Mouse (Mus musculus) embryonic facial prominence, embryonic 13.5 days (tissue): ENCODE data around the gene Rab7b. TPM values are rescaled to one million over a fixed set of nuclear protein-coding genes. Genes with fewer than 3 reads are reported as not detected.

Experiments
- ATAC-seq: fragments of 200-750 bp; cut with Nextera tagmentation; 2 replicates; pipeline ENCODE4 v1.8.0; 2017; ENCODE audit warnings: low read depth; ENCODE audit not compliant: insufficient number of reproducible peaks, insufficient read depth, low FRiP score, low TSS enrichment
- H3K27ac ChIP-seq: fragments of 300-500 bp; sonication (generic); 2 replicates; pipeline ENCODE4 v1.5.1; 2015; ENCODE audit warnings: moderate library complexity, mild to moderate bottlenecking, inconsistent platforms
- H3K27me3 ChIP-seq: fragments of 300-500 bp; sonication (generic); 2 replicates; pipeline ENCODE4 v1.6.1; 2015; ENCODE audit warnings: mild to moderate bottlenecking, inconsistent platforms
- H3K36me3 ChIP-seq: fragments of 300-500 bp; sonication (generic); 2 replicates; pipeline ENCODE4 v1.6.1; 2015; ENCODE audit warnings: mild to moderate bottlenecking, inconsistent platforms
- H3K4me1 ChIP-seq: fragments of 300-500 bp; sonication (generic); 2 replicates; pipeline ENCODE4 v1.6.1; 2015; ENCODE audit warnings: inconsistent platforms
- H3K4me2 ChIP-seq: fragments of 300-500 bp; sonication (generic); 2 replicates; pipeline ENCODE4 v1.6.1; 2015; ENCODE audit warnings: moderate library complexity, mild to moderate bottlenecking, inconsistent platforms
- H3K4me3 ChIP-seq: fragments of 300-500 bp; sonication (generic); 2 replicates; pipeline ENCODE4 v1.5.1; 2015; ENCODE audit warnings: mild to moderate bottlenecking, inconsistent platforms
- H3K9ac ChIP-seq: fragments of 300-500 bp; sonication (generic); 2 replicates; pipeline ENCODE4 v1.6.1; 2015; ENCODE audit warnings: mild to moderate bottlenecking, inconsistent platforms
- H3K9me3 ChIP-seq: fragments of 300-500 bp; sonication (generic); 2 replicates; pipeline ENCODE4 v1.6.1; 2016; ENCODE audit warnings: inconsistent platforms
- WGBS: fragments of 180-500 bp; shearing (Covaris S2); methylation state at CpG from one replicate; pipeline ENCODE4 v1.1.7; 2015; ENCODE audit warnings: mixed read lengths; 5-methylcytosine and 5-hydroxymethylcytosine counted together
- polyA plus RNA-seq: library from polyadenylated mRNA; unstranded; fragments of >200 nt; fragmentation: Nextera tagmentation; extraction: Ambion mirVana; gene quantifications from 2 replicates; pipeline ENCODE4 v1.2.1, GENCODE M21; 2015

The Rab7b gene
- polyA plus RNA-seq, 1 experiment from 2014 or later: 5.0 TPM

GRCm38 (mm10) chr1:131743868-131744464 is 55.5 kb downstream of the Rab7b start, which contains the start of gene Slc26a9:
Gene Slc26a9, plus strand, starts transcription at chr1:131744022.
- Histone ChIP-seq H3K36me3 (no peaks in the 10 kb centered on the region), H3K4me3 (no peak within 1 kb of the TSS), H3K27me3 (no peaks in the 10 kb centered on the region), H3K27ac (no peak within 1 kb of the TSS), H3K4me1 (no peaks in the 10 kb centered on the region; the same call in 1 of the 2 replicates), H3K4me2 (no peak within 1 kb of the TSS), H3K9ac (no peak within 1 kb of the TSS), H3K9me3 (no peaks in the 10 kb centered on the region)
- 35% methylated on average over 10 of the region's 10 CpGs for WGBS
- no peak for ATAC-seq

- Histone ChIP-seq H3K9ac (no peak overlapping the region), H3K4me2 (no peak overlapping the region)
These were observed 56.9 kb downstream of the Rab7b start for GRCm38 (mm10) chr1:131745391-131745790.

GRCm38 (mm10) chr1:131747761-131748160 is 59.3 kb downstream of the Rab7b start:
- Histone ChIP-seq H3K9me3 (no peaks in the 10 kb centered on the region), H3K4me2 (no peak overlapping the region), H3K9ac (peak overlapping the region; percentile 16; the same call in 1 of the 2 replicates), H3K27me3 (0 out of 2 replicates have a peak, but pooled peaks cover 1% of the 10 kb centered on the region), H3K36me3 (no peaks in the 10 kb centered on the region), H3K4me3 (no peak overlapping the region), H3K4me1 (no peaks in the 10 kb centered on the region; the same call in 1 of the 2 replicates), H3K27ac (no peak overlapping the region)
- WGBS: 60% methylated on average over 2 of the region's 2 CpGs
- no peak for ATAC-seq

More at GRCm38 (mm10) chr1:131745391-131745790, 56.9 kb downstream of the Rab7b start:
- no peak for ATAC-seq
- Histone ChIP-seq H3K4me1 (no peaks in the 10 kb centered on the region; the same call in 1 of the 2 replicates), H3K4me3 (no peak overlapping the region), H3K27me3 (no peaks in the 10 kb centered on the region), H3K36me3 (no peaks in the 10 kb centered on the region), H3K27ac (no peak overlapping the region), H3K9me3 (no peaks in the 10 kb centered on the region)
- WGBS: 25% methylated on average over 5 of the region's 5 CpGs

- ATAC-seq: no peak
- 0 out of 2 replicates have a peak, but pooled peaks cover 3% of the 10 kb centered on the region for H3K27me3 ChIP-seq
- no peaks in the 10 kb centered on the region for H3K9me3 ChIP-seq
- H3K27ac ChIP-seq: no peak overlapping the region
- no peak overlapping the region for H3K9ac ChIP-seq
- no peak overlapping the region for H3K4me3 ChIP-seq
- WGBS: 81% methylated on average over 2 of the region's 2 CpGs
- H3K4me2 ChIP-seq: no peak overlapping the region
- H3K4me1 ChIP-seq: no peaks in the 10 kb centered on the region; the same call in 1 of the 2 replicates
- H3K36me3 ChIP-seq: no peaks in the 10 kb centered on the region
These were observed 60.1 kb downstream of the Rab7b start for GRCm38 (mm10) chr1:131748636-131749035.

- H3K4me1 ChIP-seq: no peaks in the 10 kb centered on the region; the same call in 1 of the 2 replicates
- no peak for ATAC-seq
- H3K9ac ChIP-seq: no peak overlapping the region
- H3K36me3 ChIP-seq: no peaks in the 10 kb centered on the region
- WGBS: 74% methylated on average over 15 of the region's 15 CpGs
- 0 out of 2 replicates have a peak, but pooled peaks cover 3% of the 10 kb centered on the region for H3K27me3 ChIP-seq
- H3K27ac ChIP-seq: no peak overlapping the region
- no peaks in the 10 kb centered on the region for H3K9me3 ChIP-seq
- H3K4me2 ChIP-seq: no peak overlapping the region
- no peak overlapping the region for H3K4me3 ChIP-seq
These were observed 61.4 kb downstream of the Rab7b start for GRCm38 (mm10) chr1:131749706-131750545.

- Histone ChIP-seq H3K9ac (no peak overlapping the region), H3K4me2 (no peak overlapping the region), H3K27ac (no peak overlapping the region), H3K9me3 (no peaks in the 10 kb centered on the region), H3K27me3 (0 out of 2 replicates have a peak, but pooled peaks cover 3% of the 10 kb centered on the region), H3K4me3 (no peak overlapping the region), H3K4me1 (no peaks in the 10 kb centered on the region), H3K36me3 (no peaks in the 10 kb centered on the region)
- ATAC-seq: no peak
- WGBS: 60% methylated on average over 3 of the region's 3 CpGs
These were observed 62.8 kb downstream of the Rab7b start for GRCm38 (mm10) chr1:131751181-131751890.

GRCm38 (mm10) chr1:131751891-131752311 is 63.4 kb downstream of the Rab7b start:
- WGBS: 59% methylated on average over 10 of the region's 10 CpGs

GRCm38 (mm10) chr1:131754212-131754829 is 65.8 kb downstream of the Rab7b start:
- Histone ChIP-seq H3K27me3 (0 out of 2 replicates have a peak, but pooled peaks cover 3% of the 10 kb centered on the region), H3K4me1 (no peaks in the 10 kb centered on the region), H3K27ac (no peak overlapping the region), H3K4me2 (no peak overlapping the region), H3K4me3 (no peak overlapping the region), H3K9ac (no peak overlapping the region), H3K36me3 (no peaks in the 10 kb centered on the region), H3K9me3 (no peaks in the 10 kb centered on the region)
- no peak for ATAC-seq
- 74% methylated on average over 3 of the region's 3 CpGs for WGBS

More at GRCm38 (mm10) chr1:131751891-131752311, 63.4 kb downstream of the Rab7b start:
- Histone ChIP-seq H3K4me1 (no peaks in the 10 kb centered on the region), H3K36me3 (no peaks in the 10 kb centered on the region), H3K27ac (no peak overlapping the region), H3K9me3 (no peaks in the 10 kb centered on the region), H3K4me3 (no peak overlapping the region), H3K9ac (no peak overlapping the region), H3K27me3 (0 out of 2 replicates have a peak, but pooled peaks cover 3% of the 10 kb centered on the region), H3K4me2 (no peak overlapping the region)
- ATAC-seq: no peak

- no peak overlapping the region for H3K4me3 ChIP-seq
- H3K27me3 ChIP-seq: 0 out of 2 replicates have a peak, but pooled peaks cover 3% of the 10 kb centered on the region
- no peaks in the 10 kb centered on the region for H3K4me1 ChIP-seq
- WGBS: 93% methylated on average over 4 of the region's 4 CpGs
- H3K9me3 ChIP-seq: no peaks in the 10 kb centered on the region
- no peak overlapping the region for H3K9ac ChIP-seq
- H3K4me2 ChIP-seq: no peak overlapping the region
- no peaks in the 10 kb centered on the region for H3K36me3 ChIP-seq
- H3K27ac ChIP-seq: no peak overlapping the region
- no peak for ATAC-seq
These were observed 66.4 kb downstream of the Rab7b start for GRCm38 (mm10) chr1:131754916-131755315.

- no peak overlapping the region for H3K4me2 ChIP-seq
- WGBS: 92% methylated on average over 6 of the region's 6 CpGs
- H3K36me3 ChIP-seq: no peaks in the 10 kb centered on the region
- H3K27me3 ChIP-seq: 0 out of 2 replicates have a peak, but pooled peaks cover 3% of the 10 kb centered on the region
- H3K9me3 ChIP-seq: no peaks in the 10 kb centered on the region
- no peak for ATAC-seq
- no peaks in the 10 kb centered on the region for H3K4me1 ChIP-seq
- no peak overlapping the region for H3K9ac ChIP-seq
- H3K4me3 ChIP-seq: no peak overlapping the region
- no peak overlapping the region for H3K27ac ChIP-seq
These were observed 68.7 kb downstream of the Rab7b start for GRCm38 (mm10) chr1:131757211-131757610.

- Histone ChIP-seq H3K4me1 (no peaks in the 10 kb centered on the region), H3K9me3 (no peaks in the 10 kb centered on the region), H3K27ac (no peak overlapping the region), H3K27me3 (no peaks in the 10 kb centered on the region), H3K4me3 (no peak overlapping the region), H3K36me3 (no peaks in the 10 kb centered on the region), H3K4me2 (no peak overlapping the region), H3K9ac (no peak overlapping the region)
- no peak for ATAC-seq
- 75% methylated on average over 7 of the region's 7 CpGs for WGBS
These were observed 70.3 kb downstream of the Rab7b start for GRCm38 (mm10) chr1:131758796-131759195.
